Mouse (Mus musculus) lung, postnatal 0 days (tissue): ENCODE results near the gene Lamb1. TPM values are rescaled to one million over a fixed set of nuclear protein-coding genes. Genes with fewer than 3 reads are reported as not detected.
A peak's percentile ranks its signal among the peaks of the same experiment; 100 is the strongest.

Experiments
- ATAC-seq: fragments of 200-750 bp; cut with Nextera tagmentation; 2 replicates; pipeline ENCODE4 v1.8.0; 2017; ENCODE audit warnings: moderate library complexity
- DNase-seq: peaks from one replicate; pipeline ENCODE4 v3.0.0-alpha.2; 2016; ENCODE audit warnings: low spot score
- H3K27ac ChIP-seq: fragments of 300-500 bp; sonication (generic); 2 replicates; pipeline ENCODE4 v1.5.1; 2014; ENCODE audit warnings: antibody characterized with exemption, mild to moderate bottlenecking, low read length, mixed read lengths
- H3K27me3 ChIP-seq: fragments of 300-500 bp; sonication (generic); replicated peaks from 2 replicates; pipeline ENCODE4 v1.6.1; 2014; ENCODE audit warnings: low read length, mixed read lengths; ENCODE audit not compliant: insufficient read depth
- H3K36me3 ChIP-seq: fragments of 300-500 bp; sonication (generic); 2 replicates; pipeline ENCODE4 v1.6.1; 2014; ENCODE audit warnings: low read length, mixed read lengths; ENCODE audit not compliant: insufficient read depth
- H3K4me1 ChIP-seq: fragments of 300-500 bp; sonication (generic); 2 replicates; pipeline ENCODE4 v1.6.1; 2014; ENCODE audit warnings: antibody characterized with exemption, low read depth, low read length, mixed read lengths; ENCODE audit not compliant: insufficient read depth
- H3K4me2 ChIP-seq: fragments of 300-500 bp; sonication (generic); replicated peaks from 2 replicates; pipeline ENCODE4 v1.6.1; 2014; ENCODE audit warnings: low read depth, mild to moderate bottlenecking, low read length, moderate library complexity, mixed read lengths
- H3K4me3 ChIP-seq: fragments of 300-500 bp; sonication (generic); 2 replicates; pipeline ENCODE4 v1.5.1; 2014; ENCODE audit warnings: low read depth, low read length
- H3K9ac ChIP-seq: fragments of 300-500 bp; sonication (generic); replicated peaks from 2 replicates; pipeline ENCODE4 v1.6.1; 2014; ENCODE audit warnings: low read depth, mild to moderate bottlenecking
- H3K9me3 ChIP-seq: fragments of 300-500 bp; sonication (generic); 2 replicates; pipeline ENCODE4 v1.6.1; 2016; ENCODE audit warnings: low read length, mixed read lengths
- CTCF ChIP-seq: IDR thresholded peaks from 2 replicates; pipeline ENCODE4 v1.5.1; 2016; ENCODE audit warnings: antibody characterized with exemption, mild to moderate bottlenecking
- EP300 ChIP-seq: IDR thresholded peaks from 2 replicates; pipeline ENCODE4 v1.6.1; 2016; ENCODE audit warnings: antibody characterized with exemption, mild to moderate bottlenecking, control low read depth
- WGBS: fragments of 180-500 bp; shearing (Covaris S2); extraction: QIAGEN DNeasy Blood & Tissue Kit; methylation state at CpG from one replicate; pipeline ENCODE4 v1.1.7; 2014; 5-methylcytosine and 5-hydroxymethylcytosine counted together
- polyA plus RNA-seq: library from polyadenylated mRNA; unstranded; fragments of >200 nt; fragmentation: Nextera tagmentation; extraction: Ambion mirVana; gene quantifications from 2 replicates; pipeline ENCODE4 v1.2.1, GENCODE M21; 2015

The Lamb1 gene
- polyA plus RNA-seq, 1 experiment from 2014 or later, result 56.0 TPM

DNA sequence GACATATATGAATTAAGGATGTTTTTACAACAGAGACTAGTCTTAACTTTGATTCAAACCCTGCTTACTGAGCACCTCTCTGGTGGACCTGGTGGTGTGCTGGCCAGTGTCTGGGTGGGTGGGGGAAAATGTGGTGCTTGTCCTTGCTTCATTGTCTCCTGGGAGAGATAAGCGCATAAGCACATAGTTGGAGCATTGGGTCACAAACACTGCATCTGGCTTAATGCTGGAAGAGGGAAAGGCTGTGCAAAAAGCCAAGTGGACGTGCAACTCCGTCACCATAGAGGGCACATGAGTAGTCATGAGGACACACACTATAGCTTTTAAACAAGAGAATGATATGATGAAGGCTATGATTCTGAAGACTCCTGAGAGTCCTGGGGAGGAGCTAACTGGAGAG, 3.2 kb upstream of the Lamb1 start:
- H3K9ac ChIP-seq, result no peak overlapping the region
- H3K27me3 ChIP-seq, result no peaks in the 10 kb centered on the region
- H3K4me2 ChIP-seq, result no peak overlapping the region
- DNase-seq, result no peak
- TF ChIP-seq EP300 (no peak), CTCF (no peak)
- no peak overlapping the region for H3K4me3 ChIP-seq
- no peaks in the 10 kb centered on the region for H3K9me3 ChIP-seq
- WGBS, result 44% methylated on average over 3 of the region's 3 CpGs
- peaks cover 4% of the 10 kb centered on the region; the same call in 1 of the 2 replicates for H3K4me1 ChIP-seq
- ATAC-seq, result no peak
- H3K36me3 ChIP-seq, result no peaks in the 10 kb centered on the region
- no peak overlapping the region for H3K27ac ChIP-seq

DNA sequence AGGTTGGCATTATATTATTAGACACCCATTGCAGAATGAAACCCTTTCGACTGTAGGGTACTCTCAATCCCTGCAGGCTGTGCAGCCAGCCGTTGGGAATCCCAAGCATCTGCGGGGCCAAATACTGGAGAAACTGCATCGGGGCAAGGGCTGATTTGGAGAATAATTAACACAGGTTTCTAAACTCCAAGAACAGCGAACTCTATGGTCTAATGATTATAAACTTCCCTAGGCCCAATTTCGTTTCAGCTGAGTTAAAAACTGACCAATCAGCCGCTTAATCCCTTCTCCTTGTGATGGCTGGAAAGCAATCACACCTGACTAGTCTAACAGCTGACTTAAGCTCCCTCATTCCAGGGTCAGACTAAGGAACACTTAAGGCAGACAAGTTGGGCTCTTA, 1.1 kb upstream of the Lamb1 start:
- no peak overlapping the region for H3K4me2 ChIP-seq
- DNase-seq (no peak), ATAC-seq (no peak)
- H3K4me3 ChIP-seq, result no peak overlapping the region
- H3K9ac ChIP-seq, result no peak overlapping the region
- no peaks in the 10 kb centered on the region for H3K36me3 ChIP-seq
- no peak for TF ChIP-seq CTCF
- no peak for TF ChIP-seq EP300
- no peak overlapping the region for H3K27ac ChIP-seq
- 39% methylated on average over 7 of the region's 7 CpGs for WGBS
- H3K4me1 ChIP-seq, result peaks cover 9% of the 10 kb centered on the region; the same call in 1 of the 2 replicates
- no peaks in the 10 kb centered on the region for H3K9me3 ChIP-seq
- H3K27me3 ChIP-seq, result no peaks in the 10 kb centered on the region

DNA sequence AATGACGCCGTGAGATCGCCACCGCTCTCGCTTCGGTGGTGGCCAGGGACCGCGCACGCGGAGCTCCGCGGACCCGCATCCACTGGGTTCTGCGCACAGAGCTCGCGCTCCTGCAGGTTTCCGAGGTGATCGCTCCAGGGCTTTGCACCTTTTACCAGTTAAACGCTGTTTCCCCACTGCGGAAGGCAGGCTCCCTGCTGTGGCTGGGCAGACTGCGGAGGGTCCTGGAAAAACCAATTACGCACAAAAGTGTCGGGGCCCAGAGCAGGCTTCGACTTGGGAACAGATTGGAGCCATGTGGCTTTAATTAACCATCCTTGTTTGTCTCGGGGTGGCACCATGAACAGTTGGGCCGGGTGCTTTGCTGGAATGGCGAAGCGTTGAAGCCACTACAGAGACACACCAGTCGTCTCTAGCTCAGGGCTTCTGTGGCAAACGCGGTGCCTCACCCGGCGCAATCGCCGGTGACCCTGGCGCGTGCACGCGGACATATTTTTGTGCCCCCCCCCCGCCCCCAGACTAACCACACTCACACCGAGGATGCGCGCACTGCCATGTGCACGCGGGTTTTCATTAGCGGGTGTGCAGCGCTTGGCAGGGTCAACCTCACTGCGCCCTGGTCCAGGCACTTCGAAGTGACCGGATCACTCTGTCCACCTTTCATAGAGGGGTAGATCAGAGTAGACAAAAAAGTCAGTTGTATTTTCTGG, 843 bp downstream of the Lamb1 start:
- Histone ChIP-seq H3K4me2 (peak overlapping the region; percentile 90), H3K27me3 (no peaks in the 10 kb centered on the region), H3K36me3 (no peaks in the 10 kb centered on the region), H3K9me3 (no peaks in the 10 kb centered on the region), H3K4me3 (peak overlapping the region; percentile 65), H3K4me1 (peaks cover 20% of the 10 kb centered on the region; the same call in 1 of the 2 replicates), H3K27ac (peak overlapping the region; percentile 85), H3K9ac (peak overlapping the region; percentile 56)
- DNase-seq (peak; percentile 31), ATAC-seq (peak; percentile 18; the same call in 1 of the 2 replicates)
- TF ChIP-seq CTCF (no peak), EP300 (no peak)
- under 1% methylated on average over 50 of the region's 50 CpGs for WGBS

DNA sequence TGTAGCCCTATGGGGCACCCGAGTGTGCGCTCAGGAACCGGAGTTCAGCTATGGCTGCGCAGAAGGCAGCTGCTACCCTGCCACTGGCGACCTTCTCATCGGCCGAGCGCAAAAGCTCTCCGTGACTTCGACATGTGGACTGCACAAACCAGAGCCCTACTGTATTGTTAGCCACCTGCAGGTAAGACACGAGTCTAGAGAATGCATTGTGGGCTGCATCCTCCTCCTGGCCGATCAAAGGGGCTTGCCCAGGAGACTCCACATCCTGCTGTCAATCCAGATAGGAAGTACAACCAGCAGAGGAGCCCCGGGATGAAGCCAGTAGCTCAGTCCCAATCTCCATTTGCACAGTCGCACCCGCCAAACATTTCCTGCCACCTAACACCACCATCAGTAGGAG, 1.7 kb downstream of the Lamb1 start:
- H3K4me1 ChIP-seq, result peaks cover 23% of the 10 kb centered on the region; the same call in 1 of the 2 replicates
- ATAC-seq (no peak), DNase-seq (no peak)

DNA sequence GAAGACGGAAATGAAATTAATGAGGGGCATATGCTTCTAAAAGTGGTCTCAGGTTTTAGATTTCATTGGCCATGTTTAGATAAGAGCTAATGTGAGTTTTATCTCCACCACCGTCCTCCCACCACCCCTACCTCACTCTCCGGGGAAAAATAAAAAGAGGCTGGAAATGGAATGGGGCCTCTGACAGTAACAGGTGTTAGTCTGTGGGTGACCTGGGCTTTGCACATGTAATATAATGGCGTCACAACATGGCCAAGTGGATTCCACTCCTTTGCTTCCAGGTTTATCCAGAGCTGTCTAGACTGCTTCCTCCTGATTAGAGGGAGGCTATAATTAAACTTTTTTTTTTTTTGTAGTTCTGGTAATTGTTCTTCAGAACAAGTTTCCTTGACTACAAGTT, 2.3 kb downstream of the Lamb1 start:
- no peak overlapping the region for H3K27ac ChIP-seq
- 31% methylated on average over 4 of the region's 4 CpGs for WGBS
- TF ChIP-seq EP300 (no peak), CTCF (no peak)
- H3K9me3 ChIP-seq, result no peaks in the 10 kb centered on the region
- H3K4me2 ChIP-seq, result peak overlapping the region; percentile 90
- no peaks in the 10 kb centered on the region for H3K27me3 ChIP-seq
- peak overlapping the region; percentile 65; the same call in 1 of the 2 replicates for H3K4me3 ChIP-seq
- no peak overlapping the region for H3K9ac ChIP-seq
- DNase-seq, result no peak
- ATAC-seq, result no peak
- H3K36me3 ChIP-seq, result no peaks in the 10 kb centered on the region
- peaks cover 29% of the 10 kb centered on the region; the same call in 1 of the 2 replicates for H3K4me1 ChIP-seq

More for the DNA sequence above, 1.7 kb downstream of the Lamb1 start:
- no peaks in the 10 kb centered on the region for H3K9me3 ChIP-seq
- WGBS, result 6% methylated on average over 15 of the region's 15 CpGs
- TF ChIP-seq CTCF (no peak), EP300 (no peak)
- peak overlapping the region; percentile 56 for H3K9ac ChIP-seq
- H3K27me3 ChIP-seq, result no peaks in the 10 kb centered on the region
- H3K4me3 ChIP-seq, result peak overlapping the region; percentile 65
- H3K4me2 ChIP-seq, result peak overlapping the region; percentile 90
- no peaks in the 10 kb centered on the region for H3K36me3 ChIP-seq
- H3K27ac ChIP-seq, result 0 out of 2 replicates have a peak overlapping the region, but pooled peaks have one; percentile 85

DNA sequence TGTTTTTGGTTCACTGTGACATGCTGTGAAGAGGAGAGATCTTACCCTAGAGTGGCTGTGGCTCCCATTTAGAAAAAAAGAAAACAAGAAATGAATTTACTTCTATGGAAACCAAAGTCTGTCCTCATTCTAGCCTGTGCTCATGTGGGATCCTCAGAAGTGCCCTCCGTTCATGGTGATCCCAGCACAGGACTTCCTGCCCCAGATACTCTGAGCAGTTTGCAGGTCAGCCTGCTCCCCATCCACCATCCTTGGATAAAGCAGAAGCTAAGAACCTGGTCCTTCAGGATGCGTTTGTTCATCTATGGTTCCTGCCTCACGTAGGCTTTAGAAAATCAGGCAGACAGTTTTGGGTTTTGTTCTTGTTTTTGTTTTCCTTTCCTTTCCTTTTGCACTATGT, 3.3 kb downstream of the Lamb1 start:
- no peak overlapping the region for H3K27ac ChIP-seq
- 64% methylated on average over 3 of the region's 3 CpGs for WGBS
- TF ChIP-seq CTCF, result no peak
- no peak for TF ChIP-seq EP300
- no peaks in the 10 kb centered on the region for H3K9me3 ChIP-seq
- H3K4me2 ChIP-seq, result 0 out of 2 replicates have a peak overlapping the region, but pooled peaks have one; percentile 11
- H3K9ac ChIP-seq, result no peak overlapping the region
- peaks cover 29% of the 10 kb centered on the region; the same call in 1 of the 2 replicates for H3K4me1 ChIP-seq
- no peak overlapping the region for H3K4me3 ChIP-seq
- H3K36me3 ChIP-seq, result peaks cover 6% of the 10 kb centered on the region; the same call in 1 of the 2 replicates
- H3K27me3 ChIP-seq, result no peaks in the 10 kb centered on the region
- ATAC-seq, result no peak
- DNase-seq, result no peak
